In genomic region chr2:139281056-139281455, GRCm38 (mm10) we compare ENCODE assay signal across 26 mouse cellular contexts.
A peak's percentile ranks its signal among the peaks of the same experiment; 100 is the strongest.
DNase-seq lines count a peak whose midpoint lies in the region; ATAC-seq and TF ChIP-seq lines count a peak whose summit lies in the region.
"Had no signal": no experiment of that assay in that cellular context is flagged by ENCODE, and none has a peak within 500 bp of the region (broad histone marks: within the 10 kb centered on the region; RNA-seq: fewer than 3 reads in every experiment).

No protein-coding gene starts in this region.

- H3K36me3 ChIP-seq in forebrain, embryonic 14.5 days (ENCODE audit: control insufficient read depth, insufficient read depth, low read length) = no peaks in the 10 kb centered on the region
- no peaks in the 10 kb centered on the region for H3K36me3 ChIP-seq in forebrain, embryonic 13.5 days (ENCODE audit: poor library complexity, severe bottlenecking)
- no peaks in the 10 kb centered on the region for H3K36me3 ChIP-seq in hindbrain, postnatal 0 days (ENCODE audit: insufficient read depth, low read length)
- no peaks in the 10 kb centered on the region for H3K36me3 ChIP-seq in hindbrain, embryonic 12.5 days
- no peaks in the 10 kb centered on the region for H3K36me3 ChIP-seq in midbrain, embryonic 15.5 days (replicated peaks)
- H3K36me3 ChIP-seq in midbrain, embryonic 10.5 days = no peaks in the 10 kb centered on the region
- H3K36me3 ChIP-seq: embryonic facial prominence, embryonic 15.5 days; G1E; heart, embryonic 12.5 days; heart, embryonic 15.5 days; hindbrain, embryonic 10.5 days had no signal

- no peak; the same call in 1 of the 2 replicates for ATAC-seq in forebrain, embryonic 14.5 days
- ATAC-seq in forebrain, embryonic 13.5 days = no peak
- ATAC-seq in hindbrain, postnatal 0 days = no peak
- no peak for ATAC-seq in hindbrain, embryonic 12.5 days (ENCODE audit: low FRiP score)
- 0 out of 2 replicates have a peak, but pooled peaks have one; percentile 24 for ATAC-seq in midbrain, embryonic 15.5 days (replicated peaks)
- ATAC-seq: intestine, postnatal 0 days; Patski had no signal

- no peak overlapping the region for H3K4me3 ChIP-seq in forebrain, embryonic 14.5 days (ENCODE audit: low read depth, low read length)
- no peak overlapping the region for H3K4me3 ChIP-seq in forebrain, embryonic 13.5 days
- no peak overlapping the region for H3K4me3 ChIP-seq in hindbrain, postnatal 0 days (ENCODE audit: low read length)
- H3K4me3 ChIP-seq in hindbrain, embryonic 12.5 days = no peak overlapping the region
- no peak overlapping the region for H3K4me3 ChIP-seq in midbrain, embryonic 15.5 days
- no peak overlapping the region for H3K4me3 ChIP-seq in midbrain, embryonic 10.5 days
- H3K4me3 ChIP-seq: embryonic facial prominence, embryonic 15.5 days; heart, embryonic 12.5 days; heart, embryonic 15.5 days; hindbrain, embryonic 10.5 days had no signal

- no peaks in the 10 kb centered on the region for H3K9me3 ChIP-seq in forebrain, embryonic 14.5 days (replicated peaks; ENCODE audit: control insufficient read depth, low read length)
- H3K9me3 ChIP-seq in forebrain, embryonic 13.5 days (replicated peaks) = no peaks in the 10 kb centered on the region
- H3K9me3 ChIP-seq in hindbrain, postnatal 0 days (ENCODE audit: low read length) = no peaks in the 10 kb centered on the region
- no peaks in the 10 kb centered on the region for H3K9me3 ChIP-seq in hindbrain, embryonic 12.5 days (replicated peaks)
- no peaks in the 10 kb centered on the region for H3K9me3 ChIP-seq in midbrain, embryonic 15.5 days
- H3K9me3 ChIP-seq in midbrain, embryonic 10.5 days (replicated peaks) = no peaks in the 10 kb centered on the region
- H3K9me3 ChIP-seq: embryonic facial prominence, embryonic 15.5 days; heart, embryonic 12.5 days; heart, embryonic 15.5 days; hindbrain, embryonic 10.5 days had no signal

- H3K4me1 ChIP-seq in forebrain, embryonic 14.5 days (ENCODE audit: control insufficient read depth, insufficient read depth, low read length) = no peaks in the 10 kb centered on the region
- H3K4me1 ChIP-seq in forebrain, embryonic 13.5 days = 0 out of 2 replicates have a peak, but pooled peaks cover 4% of the 10 kb centered on the region
- H3K4me1 ChIP-seq in hindbrain, postnatal 0 days (ENCODE audit: insufficient read depth, low read length) = no peaks in the 10 kb centered on the region
- H3K4me1 ChIP-seq in hindbrain, embryonic 12.5 days = no peaks in the 10 kb centered on the region
- no peaks in the 10 kb centered on the region for H3K4me1 ChIP-seq in midbrain, embryonic 15.5 days
- no peaks in the 10 kb centered on the region for H3K4me1 ChIP-seq in midbrain, embryonic 10.5 days
- H3K4me1 ChIP-seq: embryonic facial prominence, embryonic 15.5 days; heart, embryonic 12.5 days; heart, embryonic 15.5 days; hindbrain, embryonic 10.5 days had no signal

- peak; percentile 38 for DNase-seq in forebrain, embryonic 14.5 days (ENCODE audit: low spot score)
- DNase-seq in hindbrain, postnatal 0 days (ENCODE audit: low spot score) = peak; percentile 25
- DNase-seq in midbrain, embryonic 10.5 days (ENCODE audit: low spot score) = no peak
- DNase-seq in brain, embryonic 14.5 days (ENCODE audit: low read depth) = peak; percentile 68
- DNase-seq: adrenal gland, postnatal 10 days; adrenal gland, postnatal 36 days; B cell, adult 2 months; cerebellum, adult 11-12 months; cerebellum, adult 8-10 months; cerebellum, postnatal 36 days; gastrocnemius, postnatal 25 days; heart, adult 18-20 months; heart, postnatal 10 days; heart, postnatal 36 days had no signal

- no peak overlapping the region for H3K4me2 ChIP-seq in forebrain, embryonic 14.5 days (ENCODE audit: low read length)
- no peak overlapping the region for H3K4me2 ChIP-seq in forebrain, embryonic 13.5 days
- H3K4me2 ChIP-seq in hindbrain, postnatal 0 days (ENCODE audit: low read depth, low read length) = no peak overlapping the region
- no peak overlapping the region for H3K4me2 ChIP-seq in hindbrain, embryonic 12.5 days (replicated peaks)
- H3K4me2 ChIP-seq in midbrain, embryonic 15.5 days = no peak overlapping the region
- H3K4me2 ChIP-seq: embryonic facial prominence, embryonic 15.5 days; heart, embryonic 12.5 days; heart, embryonic 15.5 days; hindbrain, embryonic 14.5 days had no signal

- no peak overlapping the region for H3K9ac ChIP-seq in forebrain, embryonic 14.5 days (ENCODE audit: low read length)
- no peak overlapping the region for H3K9ac ChIP-seq in forebrain, embryonic 13.5 days
- H3K9ac ChIP-seq in hindbrain, postnatal 0 days (replicated peaks; ENCODE audit: low read length) = no peak overlapping the region
- H3K9ac ChIP-seq in hindbrain, embryonic 12.5 days = no peak overlapping the region
- no peak overlapping the region for H3K9ac ChIP-seq in midbrain, embryonic 15.5 days
- H3K9ac ChIP-seq: embryonic facial prominence, embryonic 15.5 days; heart, embryonic 12.5 days; heart, embryonic 15.5 days; hindbrain, embryonic 14.5 days had no signal

- no peak for TF ChIP-seq POLR2A in brain, embryonic 14.5 days (IDR thresholded peaks at IDR 0.05; ENCODE audit: borderline replicate concordance, extremely low read depth, insufficient read depth, insufficient read length, poor library complexity, severe bottlenecking)

- no peak for TF ChIP-seq CTCF in hindbrain, postnatal 0 days (IDR thresholded peaks at IDR 0.05; ENCODE audit: low read depth)
- TF ChIP-seq CTCF in brain, embryonic 14.5 days (IDR thresholded peaks at IDR 0.05; ENCODE audit: borderline replicate concordance, extremely low read depth, insufficient read depth, insufficient read length) = no peak

- 44% methylated on average over 3 of the region's 3 CpGs for WGBS in forebrain, embryonic 14.5 days
- WGBS in forebrain, embryonic 13.5 days = 53% methylated on average over 3 of the region's 3 CpGs
- WGBS in hindbrain, postnatal 0 days = 44% methylated on average over 3 of the region's 3 CpGs
- WGBS in hindbrain, embryonic 12.5 days = 71% methylated on average over 3 of the region's 3 CpGs
- WGBS in midbrain, embryonic 15.5 days = 35% methylated on average over 3 of the region's 3 CpGs
- WGBS in midbrain, embryonic 10.5 days = 93% methylated on average over 3 of the region's 3 CpGs

- no peaks in the 10 kb centered on the region for H3K27me3 ChIP-seq in forebrain, embryonic 14.5 days (replicated peaks; ENCODE audit: control insufficient read depth, insufficient read depth, low read length)
- H3K27me3 ChIP-seq in forebrain, embryonic 13.5 days = no peaks in the 10 kb centered on the region
- H3K27me3 ChIP-seq in hindbrain, postnatal 0 days (ENCODE audit: insufficient read depth, low read length) = no peaks in the 10 kb centered on the region
- H3K27me3 ChIP-seq in hindbrain, embryonic 12.5 days = no peaks in the 10 kb centered on the region
- no peaks in the 10 kb centered on the region for H3K27me3 ChIP-seq in midbrain, embryonic 15.5 days (replicated peaks)
- no peaks in the 10 kb centered on the region for H3K27me3 ChIP-seq in midbrain, embryonic 10.5 days (ENCODE audit: low read depth, poor library complexity, severe bottlenecking)
- H3K27me3 ChIP-seq: CH12.LX; embryonic facial prominence, embryonic 15.5 days; heart, embryonic 12.5 days; heart, embryonic 15.5 days; Patski had no signal

- no peak overlapping the region for H3K27ac ChIP-seq in forebrain, embryonic 14.5 days (ENCODE audit: low read depth, low read length)
- H3K27ac ChIP-seq in forebrain, embryonic 13.5 days = no peak overlapping the region
- H3K27ac ChIP-seq in hindbrain, postnatal 0 days = no peak overlapping the region
- no peak overlapping the region for H3K27ac ChIP-seq in hindbrain, embryonic 12.5 days
- no peak overlapping the region for H3K27ac ChIP-seq in midbrain, embryonic 15.5 days
- no peak overlapping the region for H3K27ac ChIP-seq in midbrain, embryonic 10.5 days (replicated peaks)
- H3K27ac ChIP-seq: embryonic facial prominence, embryonic 15.5 days; heart, embryonic 15.5 days; hindbrain, embryonic 10.5 days; hindbrain, embryonic 14.5 days had no signal
